Mouse (Mus musculus) heart, adult 2 months (tissue): ENCODE measurements at regions not wholly inside any gene's neighbourhood (a gene's known extent, or its start where the extent isn't known, plus 50 kb on each side); places are given as distances from the start of the nearest gene placed in this dataset.

Source experiments
- DNase-seq, 2 experiments: peaks; one replicate each; pipeline ENCODE4 v3.0.0; 2021
- H3K27ac ChIP-seq: fragments of 200-600 bp; 2 replicates; pipeline ENCODE4 v1.8.1; 2022
- H3K27me3 ChIP-seq: fragments of 200-500 bp; 2 replicates; pipeline ENCODE4 v1.6.1; 2012; ENCODE audit warnings: mild to moderate bottlenecking, low read length, inconsistent platforms, mixed read lengths; ENCODE audit not compliant: control insufficient read depth, insufficient read depth
- H3K36me3 ChIP-seq: fragments of 200-500 bp; 2 replicates; pipeline ENCODE4 v1.6.1; 2012; ENCODE audit warnings: low read length, inconsistent platforms; ENCODE audit not compliant: control insufficient read depth, insufficient read depth
- H3K4me1 ChIP-seq: fragments of 200-500 bp; 2 replicates; pipeline ENCODE4 v1.6.1; 2011; ENCODE audit warnings: low read length; ENCODE audit not compliant: control insufficient read depth, insufficient read depth
- H3K4me3 ChIP-seq: fragments of 200-600 bp; 2 replicates; pipeline ENCODE4 v1.8.1; 2022
- H3K79me2 ChIP-seq: fragments of 200-500 bp; replicated peaks from 2 replicates; pipeline ENCODE4 v1.6.1; 2012; ENCODE audit warnings: mild to moderate bottlenecking, inconsistent platforms, low read length, moderate library complexity, mixed read lengths; ENCODE audit not compliant: control insufficient read depth, insufficient read depth
- H3K9ac ChIP-seq: fragments of 200-500 bp; 2 replicates; pipeline ENCODE4 v1.6.1; 2012; ENCODE audit warnings: low read depth, mild to moderate bottlenecking, control low read depth, inconsistent platforms, low read length, mixed read lengths
- CTCF ChIP-seq: fragments of 200-600 bp; IDR thresholded peaks from 2 replicates; pipeline ENCODE4 v1.8.1; 2022; ENCODE audit warnings: antibody characterized with exemption, mild to moderate bottlenecking, moderate library complexity
- EP300 ChIP-seq: fragments of 200-500 bp; IDR thresholded peaks from 2 replicates; pipeline ENCODE4 v1.6.1; 2011; ENCODE audit warnings: low read depth, low read length, control low read depth; ENCODE audit not compliant: insufficient read depth
- POLR2A ChIP-seq: fragments of 200-500 bp; IDR thresholded peaks from 2 replicates; pipeline ENCODE4 v1.6.1; 2011; ENCODE audit warnings: mild to moderate bottlenecking, low read depth, low read length, control low read depth; ENCODE audit not compliant: insufficient read depth
- WGBS: fragments of 180-500 bp; shearing (Covaris S2); methylation state at CpG from one replicate; pipeline ENCODE4 v1.1.7; 2018; 5-methylcytosine and 5-hydroxymethylcytosine counted together
- intact Hi-C: fragments of 180-260 bp; cut with DNase I; formaldehyde crosslinking; loops from one replicate; pipeline ENCODE4 v1.15.1; 2025

- Histone ChIP-seq H3K79me2 (no peaks in the 10 kb centered on the region), H3K27me3 (no peaks in the 10 kb centered on the region), H3K27ac (no peak overlapping the region), H3K4me3 (no peak overlapping the region), H3K36me3 (no peaks in the 10 kb centered on the region), H3K9ac (no peak overlapping the region), H3K4me1 (no peaks in the 10 kb centered on the region)
- DNase-seq = no peak
- intact Hi-C loops = no loop called here
- TF ChIP-seq EP300 (no peak), CTCF (no peak), POLR2A (no peak)
- 63% methylated on average over 13 of the region's 13 CpGs for WGBS
Observed at GRCm38 (mm10) chr2:116819016-116819687, 59.3 kb upstream of the Tmco5 start.

DNA sequence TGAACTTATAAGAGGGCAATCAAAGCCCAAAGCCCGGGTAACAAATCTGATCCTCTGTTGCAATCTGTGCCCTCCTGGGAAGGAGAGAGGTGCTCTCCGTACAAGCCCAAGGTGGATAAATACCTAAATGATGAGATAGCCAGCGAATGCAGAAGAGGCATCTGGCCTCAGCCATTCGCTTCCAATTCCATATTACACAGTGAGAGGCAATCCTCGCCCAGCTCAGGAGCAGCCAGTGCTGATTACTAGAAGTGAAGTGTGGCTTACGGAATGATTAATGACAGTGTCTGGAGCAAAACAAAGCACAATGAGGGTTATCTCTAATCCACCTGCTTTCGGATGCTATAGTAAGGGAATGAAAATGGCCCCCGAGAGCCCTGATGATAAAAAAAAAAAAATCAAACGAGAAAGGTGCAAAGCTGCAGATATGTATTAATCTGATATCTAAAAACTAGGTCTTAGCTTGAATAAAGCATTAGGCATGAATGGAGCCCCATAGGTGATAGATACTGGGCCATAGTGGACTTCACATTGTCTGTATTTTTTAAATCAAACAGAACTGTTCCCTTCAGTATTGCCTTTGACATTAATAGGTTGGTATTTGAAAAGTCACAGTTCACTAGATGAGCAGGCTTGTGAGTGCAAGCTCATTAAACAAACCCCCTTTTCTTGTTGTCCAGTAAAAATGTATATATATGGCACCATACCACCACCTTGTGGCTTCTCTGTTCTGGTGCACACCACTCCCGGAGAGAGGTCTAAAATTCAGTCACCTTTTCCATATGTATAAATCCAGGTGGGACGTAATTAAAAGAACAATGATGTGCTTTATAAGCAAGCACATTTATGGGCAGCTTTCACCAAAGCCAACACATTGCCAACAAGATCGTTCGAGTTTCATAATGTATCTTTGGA lies 57.4 kb upstream of the Tmco5 start:
- no peaks in the 10 kb centered on the region for H3K79me2 ChIP-seq
- no peaks in the 10 kb centered on the region for H3K4me1 ChIP-seq
- H3K27me3 ChIP-seq = no peaks in the 10 kb centered on the region
- TF ChIP-seq EP300 = no peak
- peak; percentile 64 for TF ChIP-seq CTCF
- TF ChIP-seq POLR2A = no peak
- no peak overlapping the region for H3K9ac ChIP-seq
- H3K36me3 ChIP-seq = no peaks in the 10 kb centered on the region
- WGBS = 51% methylated on average over 13 of the region's 13 CpGs
- intact Hi-C loops = loop anchor here (5.0 to 10.0 kb wide), 2 partner anchors 144 to 966 kb away; no protein-coding TSS in a partner anchor
- no peak for DNase-seq
- no peak overlapping the region for H3K27ac ChIP-seq
- H3K4me3 ChIP-seq = no peak overlapping the region
